Mouse (Mus musculus): ENCODE results near the gene Vgf. TPM values are rescaled to one million over a fixed set of nuclear protein-coding genes. Genes with fewer than 3 reads are reported as not detected.
A peak's percentile ranks its signal among the peaks of the same experiment; 100 is the strongest.

Vgf gene
- 0.04 TPM in 2 replicates for polyA plus RNA-seq (2012; rRNA removed)
- not detected in 2 replicates for polyA plus RNA-seq (2014; fragmentation: Nextera tagmentation; extraction: Ambion mirVana)

DNA sequence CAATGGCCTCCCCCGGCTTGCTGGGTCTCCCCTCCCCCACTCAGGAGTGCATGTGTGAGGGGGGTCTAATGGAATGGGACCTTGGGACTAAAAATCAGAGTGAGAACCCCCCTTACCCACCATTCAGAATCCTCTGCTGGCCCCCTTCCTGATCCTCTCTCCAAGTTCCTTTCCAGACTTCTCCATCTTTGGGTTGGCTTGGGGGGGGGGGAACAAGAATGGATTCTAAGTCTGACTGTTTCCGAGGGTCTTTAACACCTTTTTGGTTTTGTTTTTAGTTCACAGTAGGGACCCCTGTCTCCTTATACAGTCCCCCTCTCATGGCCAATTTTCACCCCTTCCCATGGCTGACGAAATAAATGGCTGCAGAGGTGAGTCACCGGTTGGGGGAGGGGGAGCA, at the start of gene Vgf:
Gene Vgf (plus strand): TSS at position 301 of the 400 bp plus-strand sequence.
- Histone ChIP-seq H3K4me3 (ENCODE audit: insufficient read depth in 1 of 2, low read depth in 2 of 2, low read length in 2 of 2) (no peak within 1 kb of the TSS), H3K27me3 (ENCODE audit: control insufficient read depth, insufficient read depth, low read length) (peaks cover 71% of the 10 kb centered on the region), H3K4me1 (replicated peaks; ENCODE audit: control insufficient read depth in 2 of 2, insufficient read depth in 2 of 2, low read length in 1 of 2) (no peaks in the 10 kb centered on the region; a peak in 1 of 4 replicates), H3K36me3 (replicated peaks; ENCODE audit: control insufficient read depth, insufficient read depth, low read depth) (no peaks in the 10 kb centered on the region), H3K4me2 (ENCODE audit: low read depth) (no peak within 1 kb of the TSS), H3K27ac (no peak within 1 kb of the TSS), H3K9ac (replicated peaks) (no peak within 1 kb of the TSS), H3K9me3 (ENCODE audit: control insufficient read depth, low read length) (no peaks in the 10 kb centered on the region)
- no peak for DNase-seq (ENCODE audit: low read depth in 3 of 3, low spot score in 3 of 3)
- ATAC-seq (ENCODE audit: insufficient read depth): no peak
- 8% methylated on average over 4 of the region's 4 CpGs for WGBS (ENCODE audit: insufficient replicate concordance)
- TF ChIP-seq EP300 (IDR thresholded peaks at IDR 0.05; ENCODE audit: low read depth): no peak
- no peak for TF ChIP-seq CTCF (IDR thresholded peaks at IDR 0.05; ENCODE audit: low read depth)

- ATAC-seq (ENCODE audit: insufficient read depth) (no peak), DNase-seq (ENCODE audit: low read depth in 3 of 3, low spot score in 3 of 3) (no peak)
- Histone ChIP-seq H3K27me3 (ENCODE audit: control insufficient read depth, insufficient read depth, low read length) (no peaks in the 10 kb centered on the region; the same call in 1 of the 2 replicates), H3K27ac (no peak overlapping the region), H3K9me3 (ENCODE audit: control insufficient read depth, low read length) (no peaks in the 10 kb centered on the region), H3K9ac (replicated peaks) (no peak overlapping the region), H3K4me2 (ENCODE audit: low read depth) (no peak overlapping the region), H3K36me3 (replicated peaks; ENCODE audit: control insufficient read depth, insufficient read depth, low read depth) (peaks cover 3% of the 10 kb centered on the region), H3K4me3 (ENCODE audit: insufficient read depth in 1 of 2, low read depth in 2 of 2, low read length in 2 of 2) (no peak overlapping the region), H3K4me1 (replicated peaks; ENCODE audit: control insufficient read depth in 2 of 2, insufficient read depth in 2 of 2, low read length in 1 of 2) (no peaks in the 10 kb centered on the region; a peak in 1 of 4 replicates)
- TF ChIP-seq CTCF (IDR thresholded peaks at IDR 0.05; ENCODE audit: low read depth): no peak
- TF ChIP-seq EP300 (IDR thresholded peaks at IDR 0.05; ENCODE audit: low read depth): no peak
- 21% methylated on average over 4 of the region's 4 CpGs for WGBS (ENCODE audit: insufficient replicate concordance)
These were observed 48.4 kb upstream of the Vgf start for GRCm38 (mm10) chr5:136977769-136978168.

- H3K9ac ChIP-seq (replicated peaks): no peak overlapping the region
- no peaks in the 10 kb centered on the region for H3K4me1 ChIP-seq (replicated peaks; ENCODE audit: control insufficient read depth in 2 of 2, insufficient read depth in 2 of 2, low read length in 1 of 2)
- H3K4me2 ChIP-seq (ENCODE audit: low read depth): no peak overlapping the region
- no peak overlapping the region for H3K27ac ChIP-seq
- TF ChIP-seq EP300 (IDR thresholded peaks at IDR 0.05; ENCODE audit: low read depth) (no peak), CTCF (IDR thresholded peaks at IDR 0.05; ENCODE audit: low read depth) (no peak)
- H3K36me3 ChIP-seq (replicated peaks; ENCODE audit: control insufficient read depth, insufficient read depth, low read depth): peaks cover 3% of the 10 kb centered on the region
- no peaks in the 10 kb centered on the region for H3K27me3 ChIP-seq (ENCODE audit: control insufficient read depth, insufficient read depth, low read length)
- ATAC-seq (ENCODE audit: insufficient read depth) (no peak), DNase-seq (ENCODE audit: low read depth in 3 of 3, low spot score in 3 of 3) (no peak)
- WGBS (ENCODE audit: insufficient replicate concordance): 76% methylated on average over 2 of the region's 2 CpGs
- H3K9me3 ChIP-seq (ENCODE audit: control insufficient read depth, low read length): no peaks in the 10 kb centered on the region
- H3K4me3 ChIP-seq (ENCODE audit: insufficient read depth in 1 of 2, low read depth in 2 of 2, low read length in 2 of 2): no peak overlapping the region
These were observed 46.4 kb upstream of the Vgf start for GRCm38 (mm10) chr5:136979762-136980161.

GRCm38 (mm10) chr5:136980974-136981373, 45.2 kb upstream of the Vgf start:
- no peak for DNase-seq (ENCODE audit: low read depth in 3 of 3, low spot score in 3 of 3)
- Histone ChIP-seq H3K27ac (no peak overlapping the region), H3K36me3 (replicated peaks; ENCODE audit: control insufficient read depth, insufficient read depth, low read depth) (peaks cover 3% of the 10 kb centered on the region), H3K9ac (replicated peaks) (no peak overlapping the region), H3K4me2 (ENCODE audit: low read depth) (no peak overlapping the region), H3K27me3 (ENCODE audit: control insufficient read depth, insufficient read depth, low read length) (no peaks in the 10 kb centered on the region), H3K4me1 (replicated peaks; ENCODE audit: control insufficient read depth in 2 of 2, insufficient read depth in 2 of 2, low read length in 1 of 2) (peaks cover 0 to 4% of the 10 kb centered on the region in 2 experiments; a peak in 2 of 4 replicates), H3K9me3 (ENCODE audit: control insufficient read depth, low read length) (no peaks in the 10 kb centered on the region), H3K4me3 (ENCODE audit: insufficient read depth in 1 of 2, low read depth in 2 of 2, low read length in 2 of 2) (no peak overlapping the region)
- WGBS (ENCODE audit: insufficient replicate concordance): 71% methylated on average over 8 of the region's 8 CpGs
- ATAC-seq (ENCODE audit: insufficient read depth): no peak
- TF ChIP-seq CTCF (IDR thresholded peaks at IDR 0.05; ENCODE audit: low read depth) (peak; percentile 50), EP300 (IDR thresholded peaks at IDR 0.05; ENCODE audit: low read depth) (no peak)

GRCm38 (mm10) chr5:136982338-136982930, 43.8 kb upstream of the Vgf start:
- Histone ChIP-seq H3K9me3 (ENCODE audit: control insufficient read depth, low read length) (no peaks in the 10 kb centered on the region), H3K9ac (replicated peaks) (no peak overlapping the region), H3K36me3 (replicated peaks; ENCODE audit: control insufficient read depth, insufficient read depth, low read depth) (peaks cover 3% of the 10 kb centered on the region), H3K27ac (no peak overlapping the region), H3K4me1 (replicated peaks; ENCODE audit: control insufficient read depth in 2 of 2, insufficient read depth in 2 of 2, low read length in 1 of 2) (peaks cover 0 to 10% of the 10 kb centered on the region in 2 experiments; a peak in 2 of 4 replicates), H3K4me3 (ENCODE audit: insufficient read depth in 1 of 2, low read depth in 2 of 2, low read length in 2 of 2) (no peak overlapping the region), H3K4me2 (ENCODE audit: low read depth) (no peak overlapping the region), H3K27me3 (ENCODE audit: control insufficient read depth, insufficient read depth, low read length) (no peaks in the 10 kb centered on the region)
- no peak for ATAC-seq (ENCODE audit: insufficient read depth)
- 53% methylated on average over 15 of the region's 16 CpGs for WGBS (ENCODE audit: insufficient replicate concordance)
- no peak for DNase-seq (ENCODE audit: low read depth in 3 of 3, low spot score in 3 of 3)
- no peak for TF ChIP-seq EP300 (IDR thresholded peaks at IDR 0.05; ENCODE audit: low read depth)
- TF ChIP-seq CTCF (IDR thresholded peaks at IDR 0.05; ENCODE audit: low read depth): peak; percentile 69
